Mouse (Mus musculus) liver, embryonic 15.5 days (tissue): ENCODE measurements at regions not wholly inside any gene's neighbourhood (a gene's known extent, or its start where the extent isn't known, plus 50 kb on each side); places are given as distances from the start of the nearest gene placed in this dataset.

Experiments used
- ATAC-seq: fragments of 200-750 bp; cut with Nextera tagmentation; 2 replicates; pipeline ENCODE4 v1.8.0; 2017; ENCODE audit warnings: moderate number of reproducible peaks, mild to moderate bottlenecking, moderate library complexity; ENCODE audit not compliant: insufficient read depth
- H3K27ac ChIP-seq: fragments of 300-500 bp; sonication (generic); replicated peaks from 2 replicates; pipeline ENCODE4 v1.5.1; 2015; ENCODE audit warnings: mild to moderate bottlenecking, inconsistent platforms
- H3K27me3 ChIP-seq: fragments of 300-500 bp; sonication (generic); 2 replicates; pipeline ENCODE4 v1.6.1; 2015; ENCODE audit warnings: mild to moderate bottlenecking, inconsistent platforms
- H3K36me3 ChIP-seq: fragments of 300-500 bp; sonication (generic); replicated peaks from 2 replicates; pipeline ENCODE4 v1.6.1; 2015; ENCODE audit warnings: moderate library complexity, mild to moderate bottlenecking, inconsistent platforms
- H3K4me1 ChIP-seq: fragments of 300-500 bp; sonication (generic); replicated peaks from 2 replicates; pipeline ENCODE4 v1.6.1; 2015; ENCODE audit warnings: inconsistent platforms
- H3K4me2 ChIP-seq: fragments of 300-500 bp; sonication (generic); 2 replicates; pipeline ENCODE4 v1.6.1; 2015; ENCODE audit warnings: moderate library complexity, mild to moderate bottlenecking, inconsistent platforms
- H3K4me3 ChIP-seq: fragments of 300-500 bp; sonication (generic); replicated peaks from 2 replicates; pipeline ENCODE4 v1.5.1; 2015; ENCODE audit warnings: mild to moderate bottlenecking, inconsistent platforms
- H3K9ac ChIP-seq: fragments of 300-500 bp; sonication (generic); 2 replicates; pipeline ENCODE4 v1.6.1; 2015; ENCODE audit warnings: moderate library complexity, mild to moderate bottlenecking, inconsistent platforms
- H3K9me3 ChIP-seq: fragments of 300-500 bp; sonication (generic); replicated peaks from 2 replicates; pipeline ENCODE4 v1.6.1; 2016; ENCODE audit warnings: inconsistent platforms
- WGBS: fragments of 180-500 bp; shearing (Covaris S2); methylation state at CpG from one replicate; pipeline ENCODE4 v1.1.7; 2015; ENCODE audit warnings: mixed read lengths; ENCODE audit not compliant: insufficient replicate concordance; 5-methylcytosine and 5-hydroxymethylcytosine counted together

DNA sequence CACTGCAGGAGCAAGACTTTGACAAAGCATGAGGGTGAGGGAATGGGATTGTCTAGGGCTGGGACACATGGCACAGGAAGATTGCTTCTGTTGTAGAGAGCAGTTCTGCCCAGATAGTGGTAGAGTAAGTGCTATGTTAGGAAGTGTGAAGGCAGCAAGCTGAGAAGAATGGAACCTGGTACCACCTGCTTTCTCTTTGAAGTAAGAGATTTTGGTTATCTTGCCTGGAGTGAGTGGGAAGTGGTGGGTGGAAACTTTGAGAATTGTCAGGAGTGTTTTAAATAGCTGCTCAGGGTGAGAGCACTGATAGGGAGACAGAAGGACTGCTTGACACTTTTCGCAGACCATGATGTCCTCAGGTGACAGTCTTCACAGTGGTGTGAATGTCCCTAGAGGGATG lies 81.0 kb upstream of the Fam49a start:
- Histone ChIP-seq H3K4me1 (peaks cover 6% of the 10 kb centered on the region; the same call in 1 of the 2 replicates), H3K9me3 (no peaks in the 10 kb centered on the region), H3K36me3 (no peaks in the 10 kb centered on the region), H3K4me3 (no peak overlapping the region), H3K27me3 (no peaks in the 10 kb centered on the region), H3K4me2 (no peak overlapping the region), H3K27ac (no peak overlapping the region), H3K9ac (no peak overlapping the region)
- no peak for ATAC-seq
- WGBS = 48% methylated on average over 1 of the region's 1 CpGs

DNA sequence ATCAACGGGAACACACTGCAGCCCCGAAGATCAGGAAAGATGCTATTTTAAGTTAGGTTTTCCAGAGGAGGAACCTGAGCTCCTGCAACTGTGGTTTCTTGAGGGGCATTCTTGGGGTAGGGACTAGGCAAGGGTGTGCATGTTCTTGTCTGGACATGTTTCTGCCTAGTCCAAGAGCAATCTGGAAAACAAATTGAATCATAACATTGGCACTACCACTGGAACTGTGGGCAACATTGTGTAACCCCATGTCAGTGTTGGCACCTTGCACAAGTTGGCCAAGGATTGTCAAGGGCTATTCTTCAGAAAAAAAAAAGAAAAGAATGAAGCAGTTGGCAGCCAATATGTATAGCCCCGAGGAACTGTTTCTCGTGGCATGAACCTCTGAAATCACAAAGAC lies 80.3 kb upstream of the Fam49a start:
- ATAC-seq = no peak
- WGBS = 53% methylated on average over 4 of the region's 4 CpGs
- H3K9ac ChIP-seq = no peak overlapping the region
- H3K27me3 ChIP-seq = no peaks in the 10 kb centered on the region
- no peak overlapping the region for H3K27ac ChIP-seq
- H3K4me2 ChIP-seq = no peak overlapping the region
- no peak overlapping the region for H3K4me3 ChIP-seq
- no peaks in the 10 kb centered on the region for H3K9me3 ChIP-seq
- H3K4me1 ChIP-seq = peaks cover 3% of the 10 kb centered on the region; the same call in 1 of the 2 replicates
- H3K36me3 ChIP-seq = no peaks in the 10 kb centered on the region

DNA sequence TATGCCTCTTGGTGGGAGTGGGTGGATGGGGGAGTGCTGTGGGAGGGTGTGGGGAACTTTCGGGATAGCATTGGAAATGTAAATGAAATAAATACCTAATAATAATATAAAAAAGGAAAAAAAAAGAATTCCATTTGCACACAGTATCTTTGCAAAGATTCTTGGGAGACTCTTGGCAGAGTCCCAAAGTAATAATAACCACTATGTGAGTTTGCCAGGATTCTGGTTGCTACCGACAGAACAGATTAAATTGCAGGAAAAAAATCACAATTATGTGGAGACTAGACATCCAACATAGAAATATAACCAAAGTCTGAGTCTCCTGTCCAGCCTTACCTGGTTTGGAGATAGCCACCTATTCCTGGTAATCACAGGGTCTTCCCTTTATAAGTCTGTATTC lies 75.6 kb upstream of the Fam49a start:
- ATAC-seq = no peak
- H3K9ac ChIP-seq = no peak overlapping the region
- H3K4me3 ChIP-seq = no peak overlapping the region
- no peaks in the 10 kb centered on the region for H3K36me3 ChIP-seq
- 75% methylated on average over 2 of the region's 2 CpGs for WGBS
- H3K27ac ChIP-seq = no peak overlapping the region
- no peaks in the 10 kb centered on the region for H3K27me3 ChIP-seq
- H3K9me3 ChIP-seq = no peaks in the 10 kb centered on the region
- H3K4me2 ChIP-seq = no peak overlapping the region
- H3K4me1 ChIP-seq = no peaks in the 10 kb centered on the region

DNA sequence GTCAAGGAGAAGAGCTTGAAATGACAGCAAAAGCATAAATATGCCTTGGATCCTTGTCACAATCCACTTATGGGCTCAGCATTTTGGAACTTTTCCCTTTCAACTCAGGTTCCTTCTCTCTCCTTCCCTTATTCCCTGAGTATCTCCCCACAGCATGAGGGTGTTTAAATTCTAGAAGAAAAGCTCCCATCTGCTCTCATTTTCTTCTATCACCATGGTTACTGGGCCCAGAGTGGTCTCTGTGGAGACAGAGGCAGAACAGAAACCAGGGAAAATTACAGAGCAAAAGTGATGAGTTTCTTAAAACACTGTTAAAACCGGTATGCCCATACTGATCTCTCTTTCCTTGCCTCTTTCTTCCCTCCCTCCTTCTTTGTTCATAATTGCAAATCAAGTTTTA lies 66.9 kb upstream of the Fam49a start:
- Histone ChIP-seq H3K4me1 (no peaks in the 10 kb centered on the region), H3K9me3 (no peaks in the 10 kb centered on the region), H3K27ac (no peak overlapping the region), H3K36me3 (no peaks in the 10 kb centered on the region), H3K27me3 (no peaks in the 10 kb centered on the region), H3K4me2 (no peak overlapping the region), H3K4me3 (no peak overlapping the region), H3K9ac (no peak overlapping the region)
- ATAC-seq = no peak
- WGBS = 48% methylated on average over 1 of the region's 1 CpGs

DNA sequence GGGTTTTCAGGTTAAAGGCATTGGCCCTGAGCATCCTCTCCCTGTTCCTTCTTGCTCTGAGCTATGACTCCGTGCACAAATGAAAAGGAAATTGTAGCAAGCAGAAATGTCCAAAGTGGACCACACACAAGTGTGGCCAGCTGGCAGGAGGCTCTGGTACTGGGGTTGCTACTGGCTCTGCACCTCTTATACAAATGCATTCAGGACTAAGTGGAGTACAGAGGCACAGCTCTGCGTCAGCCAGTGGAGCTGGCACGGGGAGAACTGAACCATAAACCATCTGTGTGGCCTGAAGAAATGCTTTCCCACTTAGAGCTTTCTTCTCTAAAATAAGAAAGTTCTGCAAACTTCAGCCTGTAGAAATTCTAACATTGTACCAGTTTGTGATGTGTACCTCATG lies 65.3 kb upstream of the Fam49a start:
- ATAC-seq = no peak
- Histone ChIP-seq H3K27ac (no peak overlapping the region), H3K9ac (no peak overlapping the region), H3K27me3 (no peaks in the 10 kb centered on the region), H3K36me3 (no peaks in the 10 kb centered on the region), H3K4me1 (no peaks in the 10 kb centered on the region), H3K4me2 (no peak overlapping the region), H3K9me3 (no peaks in the 10 kb centered on the region), H3K4me3 (no peak overlapping the region)
- 68% methylated on average over 3 of the region's 3 CpGs for WGBS

DNA sequence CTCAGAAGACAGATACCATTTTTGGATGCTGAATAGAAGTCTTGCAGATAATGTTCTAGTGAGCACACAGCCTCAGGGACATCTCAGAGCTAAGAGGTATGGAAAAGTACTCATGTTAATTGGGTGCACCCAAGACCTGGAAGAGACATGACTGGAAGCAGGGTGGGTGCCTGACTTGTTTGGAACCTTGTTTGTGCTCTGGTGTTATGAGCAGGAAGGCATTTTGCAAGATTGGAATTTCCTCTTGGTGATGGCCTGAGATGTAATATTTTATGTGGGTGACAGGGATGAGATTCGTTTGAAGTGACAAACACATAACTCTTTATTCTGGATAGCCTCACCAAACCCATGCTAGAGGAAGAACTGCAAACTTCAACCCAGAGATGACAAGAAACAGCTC lies 53.7 kb upstream of the Fam49a start:
- Histone ChIP-seq H3K4me1 (no peaks in the 10 kb centered on the region), H3K36me3 (no peaks in the 10 kb centered on the region), H3K9ac (no peak overlapping the region), H3K4me3 (no peak overlapping the region), H3K9me3 (no peaks in the 10 kb centered on the region), H3K4me2 (no peak overlapping the region), H3K27ac (no peak overlapping the region), H3K27me3 (no peaks in the 10 kb centered on the region)
- no peak for ATAC-seq
- WGBS = 13% methylated on average over 1 of the region's 1 CpGs
